ENCODE assay signal across 22 mouse cellular contexts in the genomic region with DNA sequence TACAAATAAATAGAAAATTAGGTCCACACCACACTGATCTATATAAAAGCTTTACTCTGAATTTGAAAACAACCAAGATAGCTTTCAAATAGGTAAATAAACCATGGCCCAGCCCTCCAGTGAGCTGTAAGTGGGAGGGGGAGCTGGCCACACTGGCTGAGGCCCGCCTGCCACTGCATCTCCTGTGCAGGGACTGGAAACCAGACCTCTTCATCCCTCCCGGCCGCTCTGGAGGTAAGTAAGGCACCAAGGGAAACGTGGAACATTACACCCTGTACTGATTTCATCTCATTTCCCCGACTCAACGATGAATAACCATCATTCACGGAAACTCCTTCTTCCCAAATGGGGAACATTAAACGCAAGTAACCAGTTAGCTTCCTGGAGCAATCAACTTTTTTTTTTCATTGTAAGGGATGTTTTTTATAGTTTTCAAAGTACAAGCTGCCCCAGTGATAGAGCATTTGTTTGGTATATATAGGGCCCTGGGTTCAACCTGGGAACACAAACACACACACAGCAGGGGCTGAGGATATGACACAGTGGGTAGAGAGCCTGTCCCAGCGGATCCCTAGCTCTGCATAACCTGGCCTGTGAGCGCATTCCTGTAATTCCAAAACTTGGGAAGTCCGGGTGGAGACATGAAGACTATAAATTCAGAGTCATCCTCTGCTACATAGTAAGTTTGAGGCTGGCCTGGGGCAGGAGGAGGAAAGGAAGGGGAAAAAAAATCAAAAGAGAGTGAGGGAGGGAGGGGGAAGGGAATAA. TPM values are rescaled to one million over a fixed set of nuclear protein-coding genes. Genes with fewer than 3 reads are reported as not detected.
A peak's percentile ranks its signal among the peaks of the same experiment; 100 is the strongest.
DNase-seq lines count a peak whose midpoint lies in the region; ATAC-seq and TF ChIP-seq lines count a peak whose summit lies in the region.
"Had no signal": no experiment of that assay in that cellular context is flagged by ENCODE, and none has a peak within 500 bp of the region (broad histone marks: within the 10 kb centered on the region; RNA-seq: fewer than 3 reads in every experiment).

No protein-coding gene starts in this region.

- H3K4me2 ChIP-seq in intestine, embryonic 15.5 days (replicated peaks), result no peak overlapping the region
- H3K4me2 ChIP-seq in intestine, postnatal 0 days (replicated peaks; ENCODE audit: low read depth), result no peak overlapping the region
- no peak overlapping the region for H3K4me2 ChIP-seq in hindbrain, embryonic 13.5 days
- H3K4me2 ChIP-seq: forebrain, embryonic 12.5 days; heart, embryonic 13.5 days; hindbrain, embryonic 15.5 days had no signal

- no peaks in the 10 kb centered on the region for H3K36me3 ChIP-seq in intestine, embryonic 15.5 days
- H3K36me3 ChIP-seq in intestine, postnatal 0 days (ENCODE audit: control insufficient read depth, insufficient read depth), result no peaks in the 10 kb centered on the region
- H3K36me3 ChIP-seq in hindbrain, embryonic 13.5 days, result no peaks in the 10 kb centered on the region
- H3K36me3 ChIP-seq: forebrain, embryonic 12.5 days; heart, embryonic 13.5 days; hindbrain, embryonic 15.5 days had no signal

- no peak for TF ChIP-seq POLR2A in lung, adult 2 months (IDR thresholded peaks at IDR 0.05; ENCODE audit: borderline replicate concordance, extremely low read depth, low read depth, low read length)

- H3K27me3 ChIP-seq in intestine, embryonic 15.5 days (replicated peaks), result no peaks in the 10 kb centered on the region
- H3K27me3 ChIP-seq in intestine, postnatal 0 days (replicated peaks; ENCODE audit: control insufficient read depth, insufficient read depth, low read length), result no peaks in the 10 kb centered on the region
- H3K27me3 ChIP-seq in hindbrain, embryonic 13.5 days, result peaks cover 4% of the 10 kb centered on the region; the same call in 1 of the 2 replicates
- H3K27me3 ChIP-seq: forebrain, embryonic 12.5 days; heart, embryonic 13.5 days; hindbrain, embryonic 15.5 days had no signal

- ATAC-seq in intestine, embryonic 15.5 days, result no peak
- ATAC-seq in intestine, postnatal 0 days, result no peak
- ATAC-seq in hindbrain, embryonic 13.5 days (ENCODE audit: low FRiP score), result no peak
- ATAC-seq: activated CD4-positive, CD25-positive, alpha-beta regulatory T cell, adult 4 months; intestine, embryonic 16.5 days had no signal

- DNase-seq in embryo, embryonic 11 days, result peak; percentile 43
- no peak for DNase-seq in embryo, embryonic 10 days (ENCODE audit: low spot score)
- peak; percentile 31 for DNase-seq in lung, postnatal 36 days
- no peak for DNase-seq in lung, adult 2 months
- DNase-seq in yolk sac, embryonic 10.5 days (ENCODE audit: low spot score), result no peak
- DNase-seq: adrenal gland, postnatal 14 days; cerebellum, adult 11 months; gastrocnemius, postnatal 36 days; heart, postnatal 36 days; layer of hippocampus, postnatal 36 days; liver; retina, postnatal 1 day; right cerebral cortex, postnatal 4 days had no signal

- H3K4me1 ChIP-seq in intestine, embryonic 15.5 days (replicated peaks), result peaks cover 46% of the 10 kb centered on the region
- H3K4me1 ChIP-seq in intestine, postnatal 0 days (replicated peaks; ENCODE audit: control insufficient read depth, insufficient read depth, low read length), result peaks cover 16% of the 10 kb centered on the region; the same call in 1 of the 2 replicates
- peaks cover 31% of the 10 kb centered on the region for H3K4me1 ChIP-seq in lung, adult 2 months (ENCODE audit: control insufficient read depth, insufficient read depth, low read length)
- H3K4me1 ChIP-seq in hindbrain, embryonic 13.5 days (replicated peaks), result peaks cover 29% of the 10 kb centered on the region

- no peaks in the 10 kb centered on the region for H3K9me3 ChIP-seq in intestine, embryonic 15.5 days
- no peaks in the 10 kb centered on the region for H3K9me3 ChIP-seq in intestine, postnatal 0 days (ENCODE audit: control insufficient read depth)
- H3K9me3 ChIP-seq in hindbrain, embryonic 13.5 days, result no peaks in the 10 kb centered on the region
- H3K9me3 ChIP-seq: forebrain, embryonic 12.5 days; heart, embryonic 13.5 days; hindbrain, embryonic 15.5 days had no signal

- H3K4me3 ChIP-seq in intestine, embryonic 15.5 days (replicated peaks), result no peak overlapping the region
- no peak overlapping the region for H3K4me3 ChIP-seq in intestine, postnatal 0 days (ENCODE audit: low read depth, low read length)
- no peak overlapping the region for H3K4me3 ChIP-seq in lung, adult 2 months (replicated peaks; ENCODE audit: extremely low read depth, low read depth, low read length)
- H3K4me3 ChIP-seq in hindbrain, embryonic 13.5 days, result no peak overlapping the region
- H3K4me3 ChIP-seq: forebrain, embryonic 12.5 days; heart, embryonic 13.5 days; hindbrain, embryonic 15.5 days; layer of hippocampus, adult 2 months had no signal

- no peak overlapping the region for H3K9ac ChIP-seq in intestine, embryonic 15.5 days
- no peak overlapping the region for H3K9ac ChIP-seq in intestine, postnatal 0 days (ENCODE audit: low read depth, low read length)
- H3K9ac ChIP-seq in hindbrain, embryonic 13.5 days, result no peak overlapping the region
- H3K9ac ChIP-seq: forebrain, embryonic 12.5 days; heart, embryonic 13.5 days; hindbrain, embryonic 15.5 days had no signal

- 33% methylated on average over 11 of the region's 11 CpGs for WGBS in intestine, embryonic 15.5 days
- 35% methylated on average over 11 of the region's 11 CpGs for WGBS in intestine, postnatal 0 days
- WGBS in lung, adult 2 months, result 44% methylated on average over 11 of the region's 11 CpGs
- WGBS in hindbrain, embryonic 13.5 days, result 51% methylated on average over 11 of the region's 11 CpGs

- 0 out of 2 replicates have a peak overlapping the region, but pooled peaks have one; percentile 3 for H3K27ac ChIP-seq in intestine, embryonic 15.5 days
- no peak overlapping the region for H3K27ac ChIP-seq in intestine, postnatal 0 days (ENCODE audit: low read depth, low read length)
- H3K27ac ChIP-seq in hindbrain, embryonic 13.5 days, result no peak overlapping the region
- H3K27ac ChIP-seq: forebrain, embryonic 12.5 days; heart, embryonic 13.5 days; hindbrain, embryonic 15.5 days; layer of hippocampus, adult 2 months had no signal

- TF ChIP-seq CTCF in intestine, postnatal 0 days (IDR thresholded peaks at IDR 0.05; ENCODE audit: low read depth), result no peak
- TF ChIP-seq CTCF in lung, adult 2 months (IDR thresholded peaks at IDR 0.05; ENCODE audit: insufficient read depth, low read length), result no peak

RNA-seq across cellular contexts. Expression of gene Rph3al, which starts 7.1 kb away (rescaled TPM):
- polyA plus RNA-seq in intestine, embryonic 15.5 days (2015; fragmentation: Nextera tagmentation; extraction: Ambion mirVana), result 18.2 and 19.7 TPM in 2 replicates
- 10.5 and 12.9 TPM in 2 replicates for polyA plus RNA-seq in intestine, postnatal 0 days (2015; fragmentation: Nextera tagmentation; extraction: Ambion mirVana)
- 15.5 and 17.7 TPM in 2 replicates for polyA plus RNA-seq in lung, adult 2 months (2012; rRNA removed)
- 2.2 and 2.5 TPM in 2 replicates for polyA plus RNA-seq in hindbrain, embryonic 13.5 days (2015; fragmentation: Nextera tagmentation; extraction: Ambion mirVana)

Comparison
In these comparisons a context has a peak if more than half of its experiments do, and no peak if none do; other contexts are left out.
1. DNase-seq: peak in embryo, embryonic 11 days (single experiment) and lung, postnatal 36 days (single experiment); none in embryo, embryonic 10 days (single experiment), lung, adult 2 months (single experiment) and yolk sac, embryonic 10.5 days (single experiment).